Mouse (Mus musculus) heart, adult 2 months (tissue): Measurements from ENCODE around the gene Zglp1.

Experiments used
- CTCF ChIP-seq: fragments of 200-600 bp; IDR thresholded peaks from 2 replicates; pipeline ENCODE4 v1.8.1; 2022; ENCODE audit warnings: antibody characterized with exemption, mild to moderate bottlenecking, moderate library complexity
- EP300 ChIP-seq: fragments of 200-500 bp; IDR thresholded peaks from 2 replicates; pipeline ENCODE4 v1.6.1; 2011; ENCODE audit warnings: low read depth, low read length, control low read depth; ENCODE audit not compliant: insufficient read depth
- POLR2A ChIP-seq: fragments of 200-500 bp; IDR thresholded peaks from 2 replicates; pipeline ENCODE4 v1.6.1; 2011; ENCODE audit warnings: mild to moderate bottlenecking, low read depth, low read length, control low read depth; ENCODE audit not compliant: insufficient read depth

- TF ChIP-seq POLR2A: no peak
- TF ChIP-seq CTCF: no peak
- no peak for TF ChIP-seq EP300
These were observed 16.4 kb upstream of the Zglp1 start for GRCm38 (mm10) chr9:21083324-21083723.
